Mouse (Mus musculus) heart, postnatal 0 days (tissue): ENCODE data around the gene Ier5l.

Source experiments
- CTCF ChIP-seq: IDR thresholded peaks from 2 replicates; pipeline ENCODE4 v1.5.1; 2016; ENCODE audit warnings: antibody characterized with exemption, control low read depth, low read depth
- EP300 ChIP-seq: IDR thresholded peaks from 2 replicates; pipeline ENCODE4 v1.6.1; 2016; ENCODE audit warnings: antibody characterized with exemption, low read depth

- TF ChIP-seq CTCF = no peak
- no peak for TF ChIP-seq EP300
Observed at GRCm38 (mm10) chr2:30440211-30440700, 33.8 kb downstream of the Ier5l start.
